Mouse (Mus musculus) CH12.LX (cell line): ENCODE results near the gene Plek2.
A peak's percentile ranks its signal among the peaks of the same experiment; 100 is the strongest.
"Not testable (repeated sequence)": the region's sequence is repeated elsewhere in the genome, so short reads cannot be mapped to it uniquely, and the experiment has no call there.

ENCODE experiments used
- BHLHE40 ChIP-seq: IDR thresholded peaks from 2 replicates; pipeline ENCODE4 v1.6.1; 2011; ENCODE audit warnings: mild to moderate bottlenecking, low read depth, low read length, improper control_type of control experiment
- CTCF ChIP-seq, 2 experiments: IDR thresholded peaks in 1 of 2; conservative IDR thresholded peaks in 1 of 2; 2 replicates each; pipeline ENCODE4 v1.5.1; 2011 to 2012; ENCODE audit warnings: low read depth in 2 of 2, low read length in 2 of 2, improper control_type of control experiment in 1 of 2, inconsistent platforms in 1 of 2, mild to moderate bottlenecking in 1 of 2, moderate library complexity in 1 of 2
- E2F4 ChIP-seq: IDR thresholded peaks from 2 replicates; pipeline ENCODE4 v1.6.1; 2011; ENCODE audit warnings: low read depth, low read length, improper control_type of control experiment; ENCODE audit not compliant: insufficient replicate concordance
- EP300 ChIP-seq: IDR thresholded peaks from 2 replicates; pipeline ENCODE4 v1.6.1; 2011; ENCODE audit warnings: low read length, improper control_type of control experiment
- ETS1 ChIP-seq: conservative IDR thresholded peaks from 2 replicates; pipeline ENCODE4 v1.6.1; 2012; ENCODE audit warnings: low read depth, mild to moderate bottlenecking, inconsistent platforms, low read length, improper control_type of control experiment, moderate library complexity
- JUND ChIP-seq: conservative IDR thresholded peaks from 2 replicates; pipeline ENCODE4 v1.6.1; 2011; ENCODE audit warnings: low read depth, low read length, improper control_type of control experiment
- MAX ChIP-seq: IDR thresholded peaks from 2 replicates; pipeline ENCODE4 v1.6.1; 2011; ENCODE audit warnings: low read length, improper control_type of control experiment
- POLR2A ChIP-seq: IDR thresholded peaks from 2 replicates; pipeline ENCODE4 v1.6.1; 2011; ENCODE audit warnings: low read depth, mild to moderate bottlenecking, improper control_type of control experiment, low read length
- TCF12 ChIP-seq: IDR thresholded peaks from 2 replicates; pipeline ENCODE4 v1.6.1; 2014; ENCODE audit warnings: low read depth, mild to moderate bottlenecking, inconsistent platforms, low read length, improper control_type of control experiment
- USF1 ChIP-seq: IDR thresholded peaks from 2 replicates; pipeline ENCODE4 v1.6.1; 2014; ENCODE audit warnings: low read depth, mild to moderate bottlenecking, inconsistent platforms, low read length, improper control_type of control experiment
- USF2 ChIP-seq: conservative IDR thresholded peaks from 2 replicates; pipeline ENCODE4 v1.6.1; 2011; ENCODE audit warnings: low read depth, low read length, improper control_type of control experiment
- ZNF384 ChIP-seq: IDR thresholded peaks from 2 replicates; pipeline ENCODE4 v1.6.1; 2012; ENCODE audit warnings: low read depth, low read length, improper control_type of control experiment, inconsistent platforms

- not testable (repeated sequence) for TF ChIP-seq USF2, JUND, E2F4, POLR2A, USF1, EP300, BHLHE40, MAX, ETS1, ZNF384, TCF12
- TF ChIP-seq CTCF (conservative IDR thresholded peaks at IDR 0.05 in 1 of 2, IDR thresholded peaks at IDR 0.05 in 1 of 2; ENCODE audit: low read depth in 2 of 2, low read length in 2 of 2) = peak in 1 of 2 experiments; percentile 50; a peak in 2 of 4 replicates
These were observed 16.2 kb upstream of the Plek2 start for GRCm38 (mm10) chr12:78922977-78923376.
